Mouse (Mus musculus) bone marrow macrophage, adult 2 months (primary cell): ENCODE results near the gene Mcoln2.

Source experiments
- CTCF ChIP-seq: IDR thresholded peaks from 2 replicates; pipeline ENCODE4 v1.5.1; 2012; ENCODE audit warnings: low read depth, mild to moderate bottlenecking, low read length, moderate library complexity
- POLR2A ChIP-seq: IDR thresholded peaks from 2 replicates; pipeline ENCODE4 v1.6.1; 2012; ENCODE audit warnings: mild to moderate bottlenecking, low read depth, low read length, borderline replicate concordance

DNA sequence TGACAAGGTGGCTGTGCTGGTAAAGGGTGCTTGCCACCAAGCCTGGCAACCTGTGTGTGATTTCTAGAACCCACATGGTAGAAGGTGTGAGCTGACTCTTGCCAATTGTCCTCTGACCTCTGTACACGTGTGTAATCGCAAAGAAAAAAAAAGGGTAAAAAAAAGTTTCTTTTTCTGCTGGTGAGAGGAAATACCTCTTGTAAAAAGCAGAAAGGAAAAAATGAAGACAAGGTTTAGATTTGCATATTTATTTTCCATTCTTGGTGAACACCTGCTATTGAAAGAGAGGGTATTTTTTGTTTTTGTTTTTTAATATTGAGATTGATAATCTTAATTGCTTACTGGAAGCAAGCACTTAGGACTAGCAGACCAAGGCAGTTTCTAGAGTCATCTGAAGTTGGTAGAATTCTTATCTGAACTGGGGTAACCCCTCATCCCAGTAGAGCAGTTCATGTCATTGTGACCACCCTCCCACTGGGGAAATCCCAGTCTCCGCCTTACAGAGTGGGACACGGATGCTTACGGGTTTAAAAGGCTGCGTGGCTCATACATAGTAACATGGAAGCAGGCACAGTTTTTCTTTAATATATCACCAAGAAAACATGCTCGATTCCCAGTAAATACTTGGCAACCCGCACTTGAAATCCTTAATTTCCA, 26.7 kb upstream of the Mcoln2 start:
- TF ChIP-seq CTCF (no peak), POLR2A (no peak)
